Mouse (Mus musculus) T-helper 17 cell (primary cell): ENCODE data around the gene S100a5.

Experiments used
- in situ Hi-C, 2 experiments: fragments of 300-600 bp; cut with MboI, MseI; formaldehyde crosslinking; loops; 1 replicate in 1 of 2; 2 replicates in 1 of 2; pipeline ENCODE4 v1.15.1; 2025; ENCODE audit warnings: high pct_unique_total_duplicates in 2 of 2

S100a5 gene

DNA sequence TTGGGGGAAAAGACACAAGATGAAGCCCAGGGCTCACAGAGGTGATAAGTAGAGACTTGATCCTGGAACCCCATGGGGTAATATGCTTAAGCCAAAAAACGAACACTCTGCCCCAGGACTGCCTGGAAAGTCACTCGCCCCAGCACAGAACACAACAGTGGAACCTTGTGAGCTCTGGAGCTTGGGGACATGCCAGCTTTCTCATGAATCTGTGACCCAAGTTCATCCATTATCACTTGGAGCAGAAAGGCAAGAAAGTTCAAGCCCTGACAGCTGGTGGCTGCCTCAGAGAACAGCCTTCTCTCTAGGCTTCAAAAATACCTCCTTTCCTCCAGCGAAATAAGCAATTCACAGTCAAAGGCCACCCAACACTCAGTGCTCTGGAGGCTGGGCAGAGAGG lies 8.9 kb upstream of the S100a5 start:
- in situ Hi-C loops: no loop called here

DNA sequence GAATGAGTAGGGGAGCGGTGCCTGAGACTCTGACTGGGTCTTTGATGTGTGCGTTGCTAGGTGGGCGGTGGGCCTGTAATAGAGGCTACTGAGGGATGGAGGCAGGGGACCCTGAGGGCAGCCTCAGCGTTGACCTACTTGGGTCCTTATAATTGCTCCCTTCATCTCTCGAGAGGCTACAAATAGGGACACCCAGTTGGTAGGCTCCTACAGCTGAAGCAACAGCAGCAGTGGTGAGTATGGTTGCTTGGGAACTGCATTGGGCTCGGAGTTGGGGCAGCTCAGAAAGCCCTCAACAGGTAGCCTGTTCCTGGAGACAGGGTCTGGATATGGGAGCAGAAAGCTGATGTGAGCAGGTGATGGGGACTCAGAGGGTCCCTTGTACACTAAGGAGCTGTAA lies 8.3 kb upstream of the S100a5 start:
- in situ Hi-C loops: loop anchor here (10.0 kb wide), 2 partner anchors 885 to 1355 kb away; partner anchors contain the start of genes Adar (in 1 of the 2), Krtcap2 (in 1 of the 2) and Trim46 (in 1 of the 2)

DNA sequence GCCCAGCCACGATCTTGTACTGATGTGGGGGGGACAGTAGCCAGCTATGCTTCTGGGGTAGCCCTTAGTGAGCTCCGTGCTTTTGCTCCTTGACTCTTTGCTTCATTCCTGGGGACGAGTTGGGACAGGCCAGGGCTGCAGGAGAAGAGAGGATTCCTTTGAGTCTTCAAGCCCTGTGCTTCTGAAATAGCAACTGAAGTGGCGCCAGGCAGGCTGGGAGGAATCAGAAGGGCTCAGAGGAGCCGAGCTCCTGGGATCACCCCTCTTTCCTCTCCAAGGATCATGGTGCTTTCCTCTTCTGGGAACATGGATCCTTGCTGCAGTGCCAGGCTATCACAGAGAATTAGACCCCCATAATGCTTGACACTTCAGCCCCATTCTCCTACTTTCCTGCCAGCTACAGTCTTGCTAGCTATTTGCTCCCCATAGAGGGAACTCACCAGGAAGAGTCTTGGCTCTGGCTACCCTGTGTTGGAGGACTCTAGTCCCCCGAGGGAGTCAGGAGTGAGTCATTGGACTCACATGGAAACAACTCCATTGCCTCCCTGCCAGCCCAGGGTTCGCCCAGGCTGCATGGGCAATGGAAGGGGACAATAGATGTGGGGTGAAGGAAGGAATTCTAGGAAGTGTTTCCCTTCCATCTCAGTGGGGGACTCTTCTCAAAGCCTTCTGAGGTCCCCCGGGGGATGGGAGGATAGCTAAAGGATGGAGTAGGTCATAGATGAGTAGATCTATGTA lies 7.7 kb upstream of the S100a5 start:
- in situ Hi-C loops: loop anchor here (10.0 kb wide), 2 partner anchors 886 to 1356 kb away; partner anchors contain the start of genes Adar (in 1 of the 2), Krtcap2 (in 1 of the 2) and Trim46 (in 1 of the 2)

DNA sequence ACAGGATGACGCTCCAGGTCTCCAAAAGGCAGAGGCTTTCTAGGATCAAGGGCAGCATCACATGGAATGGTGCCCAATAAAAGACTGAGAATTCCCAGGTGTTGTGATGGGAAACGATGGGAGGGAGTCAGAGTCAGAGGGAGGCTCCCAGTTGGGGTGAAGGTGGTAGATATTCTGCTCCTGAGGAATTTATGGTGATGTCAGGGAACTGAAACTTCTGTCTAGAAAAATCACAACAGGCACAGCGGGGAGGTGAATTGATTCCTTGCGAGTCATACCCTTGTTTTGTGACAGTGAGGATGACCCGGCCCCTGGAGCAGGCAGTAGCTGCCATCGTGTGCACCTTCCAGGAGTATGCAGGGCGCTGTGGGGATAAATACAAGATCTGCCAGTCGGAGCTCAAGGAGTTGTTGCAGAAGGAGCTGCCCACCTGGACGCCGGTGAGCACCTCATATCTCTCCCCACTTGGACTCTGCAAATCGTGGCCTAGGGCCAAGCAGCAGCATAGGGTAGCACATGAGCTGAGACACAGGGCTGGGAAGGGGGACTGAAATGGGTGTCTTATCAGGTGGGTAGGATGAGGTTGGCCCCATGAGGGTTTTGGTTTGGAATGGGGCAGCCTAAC lies 6.7 kb upstream of the S100a5 start, which contains the start of gene Gm42674:
Gm42674 (plus strand) TSS at position 419 of the 625 bp plus-strand sequence.
- in situ Hi-C loops: loop anchor here (10.0 kb wide), 2 partner anchors 887 to 1357 kb away; partner anchors contain the start of genes Adar (in 1 of the 2), Krtcap2 (in 1 of the 2) and Trim46 (in 1 of the 2)

GRCm38 (mm10) chr3:90603623-90604022 lies 4.7 kb upstream of the S100a5 start, which contains the start of gene S100a4:
Gene S100a4 (plus strand): TSS chr3:90603771.
- in situ Hi-C loops: loop anchor here (10.0 kb wide), 2 partner anchors 889 to 1359 kb away; partner anchors contain the start of genes Adar (in 1 of the 2), Krtcap2 (in 1 of the 2) and Trim46 (in 1 of the 2)

DNA sequence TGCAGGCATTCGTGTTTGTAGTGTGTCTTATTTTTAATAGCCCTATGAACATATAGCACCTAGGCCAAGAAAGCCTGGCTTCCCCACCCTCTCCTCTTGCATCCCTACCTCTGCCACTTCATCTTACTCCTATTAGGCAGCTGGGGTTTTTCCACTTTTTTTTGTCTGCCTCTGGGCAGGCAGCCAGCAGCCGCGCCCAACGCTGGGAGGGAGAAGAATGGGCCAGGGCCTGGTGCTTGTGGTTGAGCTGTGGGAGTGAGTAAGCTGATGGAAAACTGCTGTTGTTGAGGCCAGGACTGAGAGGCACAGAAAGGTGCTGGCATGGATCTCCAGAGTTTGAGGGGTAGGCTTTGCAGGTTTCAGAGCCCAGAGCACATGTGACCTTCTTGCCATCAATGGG lies 3.9 kb upstream of the S100a5 start:
- in situ Hi-C loops: loop anchor here (10.0 kb wide), 2 partner anchors 890 to 1360 kb away; partner anchors contain the start of genes Adar (in 1 of the 2), Krtcap2 (in 1 of the 2) and Trim46 (in 1 of the 2)

DNA sequence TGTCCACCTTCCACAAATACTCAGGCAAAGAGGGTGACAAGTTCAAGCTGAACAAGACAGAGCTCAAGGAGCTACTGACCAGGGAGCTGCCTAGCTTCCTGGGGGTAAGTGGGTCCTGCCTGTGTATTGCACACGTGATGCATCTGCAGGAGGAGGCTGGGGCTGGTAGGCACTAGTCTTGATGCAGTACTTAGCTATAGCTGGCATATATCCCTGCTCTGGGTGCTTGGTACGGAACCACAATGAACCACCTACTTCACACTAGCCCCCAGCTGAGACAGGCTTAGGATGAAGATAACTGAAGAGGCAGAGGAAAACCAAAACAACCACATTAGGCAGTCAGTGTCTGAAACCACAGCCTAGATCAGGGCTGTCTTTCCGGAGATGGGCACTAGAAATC lies 3.3 kb upstream of the S100a5 start:
- in situ Hi-C loops: loop anchor here (10.0 kb wide), 2 partner anchors 890 to 1360 kb away; partner anchors contain the start of genes Adar (in 1 of the 2), Krtcap2 (in 1 of the 2) and Trim46 (in 1 of the 2)

GRCm38 (mm10) chr3:90605736-90606135 lies 2.6 kb upstream of the S100a5 start:
- in situ Hi-C loops: loop anchor here (10.0 kb wide), 2 partner anchors 891 to 1361 kb away; partner anchors contain the start of genes Adar (in 1 of the 2), Krtcap2 (in 1 of the 2) and Trim46 (in 1 of the 2)

GRCm38 (mm10) chr3:90606185-90606584 lies 2.1 kb upstream of the S100a5 start:
- in situ Hi-C loops: loop anchor here (10.0 kb wide), 2 partner anchors 891 to 1361 kb away; partner anchors contain the start of genes Adar (in 1 of the 2), Krtcap2 (in 1 of the 2) and Trim46 (in 1 of the 2)

GRCm38 (mm10) chr3:90607361-90607760 lies 962 bp upstream of the S100a5 start:
- in situ Hi-C loops: loop anchor here (10.0 kb wide), 2 partner anchors 893 to 1363 kb away; partner anchors contain the start of genes Adar (in 1 of the 2), Krtcap2 (in 1 of the 2) and Trim46 (in 1 of the 2)

- in situ Hi-C loops: loop anchor here (10.0 kb wide), 2 partner anchors 894 to 1364 kb away; partner anchors contain the start of genes Adar (in 1 of the 2), Krtcap2 (in 1 of the 2) and Trim46 (in 1 of the 2)
Measured at GRCm38 (mm10) chr3:90609102-90609501, 779 bp downstream of the S100a5 start.

GRCm38 (mm10) chr3:90611494-90611893 lies 3.2 kb downstream of the S100a5 start:
- in situ Hi-C loops: loop anchor here (5.0 kb wide), 1 partner anchor 94 kb away; no protein-coding TSS in a partner anchor

- in situ Hi-C loops: loop anchor here (5.0 kb wide), 1 partner anchor 95 kb away; no protein-coding TSS in a partner anchor
Measured at GRCm38 (mm10) chr3:90612061-90612460, 3.7 kb downstream of the S100a5 start.

DNA sequence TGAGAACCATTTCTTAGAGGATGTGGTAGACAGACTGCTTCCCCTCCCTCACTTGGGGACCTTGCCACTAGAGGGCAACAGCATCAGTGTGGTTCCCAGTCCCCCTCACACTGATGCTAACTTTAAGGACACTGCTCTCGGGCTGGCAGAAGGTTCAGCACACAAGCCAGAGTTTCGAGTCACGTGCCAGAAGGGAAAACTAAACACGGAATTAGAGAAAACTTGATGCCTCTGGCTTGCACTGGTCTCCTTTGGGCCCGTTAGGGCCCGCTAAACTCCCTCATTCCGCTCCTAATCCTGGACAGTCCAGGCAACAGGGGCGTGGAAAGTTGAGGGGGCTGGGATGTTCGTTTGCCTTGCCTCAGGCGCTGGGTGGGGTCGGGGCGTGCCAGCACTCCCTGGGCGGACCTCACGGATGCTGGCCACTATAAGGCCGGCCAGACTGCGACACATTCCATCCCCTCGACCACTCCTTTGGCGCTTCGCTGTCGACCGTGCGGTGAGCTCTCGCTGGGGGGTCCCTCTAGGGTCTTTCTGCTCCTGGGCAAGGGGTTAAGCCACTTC lies 4.5 kb downstream of the S100a5 start, which contains the start of gene S100a6:
S100a6 (plus strand) TSS at position 155 of the 564 bp plus-strand sequence.
- in situ Hi-C loops: loop anchor here (5.0 kb wide), 1 partner anchor 96 kb away; no protein-coding TSS in a partner anchor

DNA sequence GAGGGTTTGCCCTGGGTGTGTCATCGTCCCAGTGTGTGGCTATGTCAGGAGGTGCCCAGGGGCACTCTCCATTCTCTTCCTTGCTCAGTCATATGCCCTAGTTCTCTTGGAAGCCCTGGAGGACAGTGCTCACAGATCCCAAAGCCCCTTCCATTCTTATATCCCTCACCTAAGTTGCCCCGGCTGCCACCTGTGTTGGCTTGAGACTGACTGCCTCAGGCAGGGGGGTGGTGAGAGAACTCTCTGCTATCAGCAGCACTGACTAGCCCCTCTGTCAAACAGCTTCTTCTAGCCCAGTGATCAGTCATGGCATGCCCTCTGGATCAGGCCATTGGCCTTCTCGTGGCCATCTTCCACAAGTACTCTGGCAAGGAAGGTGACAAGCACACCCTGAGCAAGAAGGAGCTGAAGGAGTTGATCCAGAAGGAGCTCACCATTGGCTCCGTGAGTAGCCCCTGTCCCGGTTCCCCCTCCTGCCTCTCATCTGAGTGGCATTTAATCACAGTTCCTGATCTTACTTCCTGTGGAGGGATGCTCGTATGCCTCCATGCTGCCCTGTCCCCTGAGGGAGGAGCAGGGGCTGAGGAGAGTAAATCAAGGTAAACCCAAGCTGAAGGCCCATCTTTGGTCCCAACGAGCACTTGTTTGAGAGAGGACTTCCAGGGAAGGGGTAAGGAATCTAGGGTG lies 5.3 kb downstream of the S100a5 start:
- in situ Hi-C loops: loop anchor here (5.0 kb wide), 1 partner anchor 96 kb away; no protein-coding TSS in a partner anchor

DNA sequence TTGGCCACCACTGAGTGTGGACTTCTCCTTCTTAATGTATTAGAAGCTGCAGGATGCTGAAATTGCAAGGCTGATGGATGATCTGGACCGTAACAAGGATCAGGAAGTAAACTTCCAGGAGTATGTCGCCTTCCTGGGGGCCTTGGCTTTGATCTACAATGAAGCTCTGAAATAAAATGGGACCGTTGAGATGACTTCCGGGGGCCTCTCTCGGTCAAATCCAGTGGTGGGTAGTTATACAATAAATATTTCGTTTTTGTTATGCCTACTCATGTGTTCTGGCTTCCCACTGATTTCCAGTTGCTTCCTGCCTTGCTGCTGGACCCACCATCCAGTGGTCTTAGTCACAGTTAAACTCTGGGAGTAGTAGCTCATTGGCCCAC lies 5.8 kb downstream of the S100a5 start:
- in situ Hi-C loops: loop anchor here (5.0 kb wide), 1 partner anchor 97 kb away; no protein-coding TSS in a partner anchor

GRCm38 (mm10) chr3:90614611-90615251 lies 6.4 kb downstream of the S100a5 start:
- in situ Hi-C loops: loop anchor here (5.0 kb wide), 2 partner anchors 32 to 97 kb away; no protein-coding TSS in a partner anchor

DNA sequence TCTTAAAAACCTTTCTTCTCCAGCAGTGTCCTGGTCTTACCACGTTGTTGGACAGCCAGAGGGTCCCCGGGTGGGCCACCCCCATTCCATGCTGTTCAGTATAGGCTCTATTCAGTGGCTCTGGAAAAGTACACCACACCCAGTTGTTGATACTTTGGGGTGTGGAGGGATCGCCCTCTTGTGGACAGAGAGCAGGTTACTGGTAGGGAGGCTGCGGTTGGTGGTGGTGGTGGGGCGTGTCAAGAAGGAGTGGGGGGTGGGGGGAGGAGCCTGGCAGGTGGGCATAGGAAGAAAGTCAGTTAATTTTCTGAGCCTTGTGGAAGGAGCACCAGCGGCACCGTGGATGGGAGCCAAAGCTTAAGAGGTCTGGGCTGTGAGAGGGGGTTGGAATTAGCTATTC lies 7.1 kb downstream of the S100a5 start:
- in situ Hi-C loops: loop anchor here in 1 of 2 experiments (5.0 kb wide), 1 partner anchor 33 kb away; no protein-coding TSS in a partner anchor

DNA sequence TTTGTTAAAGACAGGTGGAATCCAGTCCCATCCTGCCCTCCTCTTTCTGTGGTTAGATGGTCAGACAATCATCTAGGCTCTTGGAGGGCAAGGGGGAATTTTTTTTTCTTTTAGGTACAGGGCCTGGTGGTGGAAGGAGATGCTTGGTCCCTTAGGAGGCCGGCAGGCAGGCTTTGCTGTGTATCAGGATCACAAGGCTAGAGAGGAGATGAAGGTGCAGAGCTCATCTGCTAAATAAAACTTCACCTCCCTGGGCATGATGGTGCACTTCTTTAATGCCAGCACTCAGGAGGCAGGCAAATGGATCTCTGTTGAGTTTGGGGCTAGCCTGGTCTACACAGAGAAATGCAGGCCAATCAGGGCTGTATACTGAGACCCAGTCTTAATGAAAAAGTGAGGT lies 7.6 kb downstream of the S100a5 start:
- in situ Hi-C loops: loop anchor here in 1 of 2 experiments (5.0 kb wide), 1 partner anchor 34 kb away; no protein-coding TSS in a partner anchor
